Mouse (Mus musculus) cerebellum, adult 2 months (tissue): ENCODE measurements around the gene Heatr5a.

Source experiments
- CTCF ChIP-seq: fragments of 200-500 bp; IDR thresholded peaks from 2 replicates; pipeline ENCODE4 v1.5.1; 2011; ENCODE audit warnings: low read depth, mild to moderate bottlenecking, control low read depth, low read length, moderate library complexity, borderline replicate concordance; ENCODE audit not compliant: insufficient read depth
- POLR2A ChIP-seq: fragments of 200-500 bp; IDR thresholded peaks from 2 replicates; pipeline ENCODE4 v1.6.1; 2011; ENCODE audit warnings: low read length, control low read depth, borderline replicate concordance; ENCODE audit not compliant: insufficient read depth

- no peak for TF ChIP-seq CTCF
- no peak for TF ChIP-seq POLR2A
These were observed 24.8 kb upstream of the Heatr5a start for GRCm38 (mm10) chr12:51995738-51996536.
